Mouse (Mus musculus) heart, adult 2 months (tissue): ENCODE measurements at regions not wholly inside any gene's neighbourhood (a gene's known extent, or its start where the extent isn't known, plus 50 kb on each side); places are given as distances from the start of the nearest gene placed in this dataset.

Experiments used
- CTCF ChIP-seq: fragments of 200-600 bp; IDR thresholded peaks from 2 replicates; pipeline ENCODE4 v1.8.1; 2022; ENCODE audit warnings: antibody characterized with exemption, mild to moderate bottlenecking, moderate library complexity
- EP300 ChIP-seq: fragments of 200-500 bp; IDR thresholded peaks from 2 replicates; pipeline ENCODE4 v1.6.1; 2011; ENCODE audit warnings: low read depth, low read length, control low read depth; ENCODE audit not compliant: insufficient read depth
- POLR2A ChIP-seq: fragments of 200-500 bp; IDR thresholded peaks from 2 replicates; pipeline ENCODE4 v1.6.1; 2011; ENCODE audit warnings: mild to moderate bottlenecking, low read depth, low read length, control low read depth; ENCODE audit not compliant: insufficient read depth

- TF ChIP-seq CTCF (no peak), POLR2A (no peak), EP300 (0 out of 2 replicates have a peak, but pooled peaks have one; percentile 13)
Measured at GRCm38 (mm10) chr5:52294466-52294865, 69.1 kb upstream of the Sod3 start.
